Mouse (Mus musculus): ENCODE results near the gene Defb22. TPM values are rescaled to one million over a fixed set of nuclear protein-coding genes. Genes with fewer than 3 reads are reported as not detected.

Gene Defb22
- total RNA-seq (2014; fragmentation: Nextera tagmentation) (not detected in 2 replicates), total RNA-seq (2017) (not detected in 2 replicates)

DNA sequence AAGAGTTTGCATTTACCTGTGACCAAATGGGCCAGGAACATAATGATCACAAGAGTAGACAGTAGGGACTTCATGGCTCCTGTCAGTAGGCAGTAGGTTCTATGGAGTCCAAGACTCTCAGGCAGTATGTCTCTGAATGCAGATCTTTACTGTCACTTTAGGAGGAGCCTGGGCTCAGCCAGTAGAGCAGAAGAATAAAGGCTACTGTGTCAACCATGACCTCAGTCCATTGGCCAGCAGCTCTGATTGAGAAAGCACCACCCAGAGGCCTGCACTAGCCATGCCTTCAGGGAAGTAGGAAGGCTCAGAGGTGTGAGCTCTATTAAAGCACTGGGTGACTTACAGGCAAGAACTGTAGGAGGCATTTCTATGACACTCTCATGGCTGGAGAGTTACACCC lies at the start of gene Defb22:
Defb22 (minus strand) TSS at position 101 of the 400 bp plus-strand sequence.
- ATAC-seq (replicated peaks; ENCODE audit: poor library complexity, severe bottlenecking), result no peak

DNA sequence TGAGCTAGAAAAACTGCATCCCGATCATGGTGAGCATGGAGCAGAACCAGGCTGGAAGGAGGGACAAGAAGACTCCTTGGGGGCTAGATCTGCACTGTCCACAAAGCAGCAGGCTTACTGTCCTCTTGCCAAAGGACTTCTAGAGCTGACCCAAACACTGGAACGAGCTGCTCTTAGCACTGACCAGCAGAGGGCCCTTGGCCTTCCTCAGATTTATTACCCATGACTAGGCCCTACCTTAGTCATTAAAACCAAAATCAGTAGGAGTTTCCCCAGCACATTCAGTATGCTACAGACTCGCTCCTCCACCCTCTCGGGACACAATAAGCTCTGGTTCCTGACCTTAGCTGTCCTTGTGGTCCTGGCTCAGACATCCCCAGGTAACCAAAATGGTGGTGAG lies 28.0 kb upstream of the Defb22 start, which contains the start of gene Defb28:
Defb28 (plus strand) TSS at position 275 of the 400 bp plus-strand sequence.
- no peak for ATAC-seq (replicated peaks; ENCODE audit: poor library complexity, severe bottlenecking)

DNA sequence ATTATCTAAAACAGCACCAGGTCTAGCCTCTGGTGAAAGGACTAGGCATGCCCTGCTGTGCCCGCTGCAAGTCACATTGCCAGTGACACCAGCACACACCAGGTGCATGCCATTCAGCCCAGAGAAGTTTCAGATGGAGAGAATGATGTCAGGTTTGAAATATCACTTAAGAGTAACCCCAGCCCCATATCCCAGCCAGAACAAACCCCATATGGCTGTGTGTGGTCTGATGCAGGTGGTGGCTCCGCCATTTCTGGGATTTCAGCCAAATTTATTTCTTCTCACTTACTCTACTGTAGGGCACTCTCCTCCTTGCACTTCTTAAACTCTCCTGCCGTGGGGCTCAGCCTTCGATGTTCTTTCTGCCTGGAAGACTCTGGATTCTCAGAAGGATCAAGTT lies 26.1 kb upstream of the Defb22 start:
- ATAC-seq (replicated peaks; ENCODE audit: poor library complexity, severe bottlenecking), result no peak

DNA sequence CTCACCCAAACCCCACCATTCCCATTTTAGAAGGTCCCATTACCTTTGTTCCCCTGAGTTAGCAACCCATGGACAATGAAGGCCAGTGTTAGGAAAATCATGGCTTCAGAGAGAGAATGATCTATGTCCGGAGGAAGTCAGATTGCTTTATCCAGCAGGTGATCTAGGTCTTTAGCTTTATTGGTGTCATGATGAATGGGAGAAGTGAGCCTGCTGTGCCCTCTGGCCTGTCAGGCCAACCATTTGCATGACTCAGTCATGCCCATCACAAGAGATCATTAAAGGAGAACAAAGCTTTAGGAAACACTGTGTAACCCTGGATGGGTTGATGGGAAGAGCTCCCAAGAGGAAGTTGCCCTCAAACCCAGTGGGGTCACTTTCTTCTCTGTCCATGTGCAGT lies 21.7 kb upstream of the Defb22 start, which contains the start of gene Defb26:
Defb26 (minus strand) TSS at position 101 of the 400 bp plus-strand sequence.
- ATAC-seq (replicated peaks; ENCODE audit: poor library complexity, severe bottlenecking), result no peak

DNA sequence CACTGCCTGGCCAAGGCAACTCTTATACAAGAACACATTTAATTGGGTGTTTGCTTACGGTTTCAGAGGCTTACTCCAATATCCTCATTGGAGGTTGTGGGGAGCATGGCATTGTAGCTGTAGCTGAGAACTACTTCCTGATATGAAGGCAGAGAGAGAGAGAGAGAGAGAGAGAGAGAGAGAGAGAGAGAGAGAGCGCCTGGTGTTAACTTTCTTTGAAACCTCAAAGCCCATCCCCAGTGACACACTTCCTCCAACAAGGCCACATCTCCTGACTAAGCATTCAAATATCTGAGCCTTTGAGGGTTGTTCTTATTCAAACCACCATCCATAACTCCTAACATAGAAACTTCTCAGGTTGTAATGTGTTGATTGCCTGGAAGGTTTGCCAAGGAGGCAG lies 14.0 kb upstream of the Defb22 start:
- ATAC-seq (replicated peaks; ENCODE audit: poor library complexity, severe bottlenecking), result no peak; the same call in 1 of the 2 replicates

DNA sequence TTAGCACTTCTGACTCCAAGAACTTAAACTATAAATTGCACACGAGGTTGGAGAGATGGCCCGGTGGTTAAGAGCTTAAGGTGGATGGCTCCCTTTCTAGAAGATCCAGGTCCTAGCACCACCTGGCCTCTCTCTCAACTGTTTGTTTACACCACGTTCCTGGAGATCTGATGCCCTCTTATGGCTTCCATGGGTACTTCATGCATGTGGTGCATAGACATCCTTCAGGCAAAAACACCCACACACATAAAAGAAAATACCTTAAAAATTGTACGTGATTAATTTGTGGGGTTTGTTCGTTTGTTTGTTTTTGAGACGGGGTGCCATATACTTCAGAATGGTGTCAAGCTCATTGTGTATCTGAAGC lies 10.9 kb upstream of the Defb22 start:
- ATAC-seq (replicated peaks; ENCODE audit: poor library complexity, severe bottlenecking), result no peak

DNA sequence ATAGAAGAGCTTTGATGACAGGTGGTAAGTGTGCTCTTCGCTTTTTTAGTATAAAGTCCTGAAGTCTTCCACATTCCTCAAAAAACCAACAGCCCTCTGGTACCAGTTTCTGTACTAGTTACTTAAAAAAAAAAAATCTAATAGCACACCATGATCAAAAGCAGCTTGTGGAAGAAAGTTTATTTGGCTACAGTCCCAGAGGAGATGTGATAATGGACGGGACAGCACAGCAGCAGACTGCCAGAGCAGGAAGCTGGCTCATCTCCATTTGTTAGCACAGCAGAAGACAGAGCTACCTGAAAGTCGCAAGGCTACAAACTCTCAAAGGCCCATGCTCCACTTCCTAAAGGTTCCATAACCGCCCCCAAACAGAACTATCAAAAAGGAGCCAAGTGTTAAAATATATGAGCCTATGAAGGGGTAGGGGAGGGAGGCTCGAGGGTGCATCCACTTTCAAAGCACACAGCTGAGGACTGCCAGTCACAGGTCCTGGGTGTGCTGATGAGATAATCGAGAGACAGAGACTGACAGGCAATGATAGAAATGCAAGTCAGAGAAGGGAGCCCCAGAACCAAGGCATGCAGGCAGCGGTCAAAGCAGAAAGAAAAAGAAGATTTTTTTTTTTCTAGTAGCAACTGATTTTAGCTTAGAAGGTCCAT lies 10.4 kb upstream of the Defb22 start:
- ATAC-seq (replicated peaks; ENCODE audit: poor library complexity, severe bottlenecking), result no peak

DNA sequence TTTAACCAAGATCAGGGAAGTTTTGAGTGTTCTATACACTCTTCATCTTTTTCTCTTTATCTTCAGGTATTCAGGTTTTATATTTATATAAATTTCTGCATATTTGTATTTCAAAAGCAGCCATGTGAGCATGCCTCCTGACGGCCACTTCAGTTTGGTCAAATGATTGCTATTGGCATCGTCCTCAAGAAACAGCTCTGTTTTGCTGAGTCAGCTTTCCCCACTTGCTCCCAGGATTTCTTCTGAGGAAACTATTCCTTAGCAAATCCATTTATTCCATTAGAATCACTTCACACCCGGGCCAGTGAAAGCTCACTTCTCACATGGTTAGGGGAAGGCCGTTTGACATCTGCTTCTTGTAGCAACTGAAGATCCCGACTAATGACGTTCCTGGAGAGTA lies 8.1 kb upstream of the Defb22 start:
- ATAC-seq (replicated peaks; ENCODE audit: poor library complexity, severe bottlenecking), result no peak

DNA sequence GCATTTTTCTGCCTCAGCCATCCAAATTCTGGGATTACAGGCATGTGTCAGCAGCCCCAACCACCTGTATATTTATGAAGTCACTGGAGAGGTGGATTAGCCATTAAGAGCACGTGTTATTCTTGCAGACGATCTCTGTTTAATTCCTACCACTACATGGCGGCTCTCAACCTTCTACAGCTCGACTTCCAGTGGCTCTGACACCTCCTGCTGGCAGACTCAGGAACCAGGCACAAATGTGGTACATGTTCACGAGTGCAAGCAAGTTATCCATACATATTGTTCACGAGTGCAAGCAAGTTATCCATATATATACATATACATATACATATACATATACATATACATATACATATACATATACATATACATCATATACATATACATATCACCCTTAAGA lies 3.2 kb upstream of the Defb22 start:
- no peak for ATAC-seq (replicated peaks; ENCODE audit: poor library complexity, severe bottlenecking)

DNA sequence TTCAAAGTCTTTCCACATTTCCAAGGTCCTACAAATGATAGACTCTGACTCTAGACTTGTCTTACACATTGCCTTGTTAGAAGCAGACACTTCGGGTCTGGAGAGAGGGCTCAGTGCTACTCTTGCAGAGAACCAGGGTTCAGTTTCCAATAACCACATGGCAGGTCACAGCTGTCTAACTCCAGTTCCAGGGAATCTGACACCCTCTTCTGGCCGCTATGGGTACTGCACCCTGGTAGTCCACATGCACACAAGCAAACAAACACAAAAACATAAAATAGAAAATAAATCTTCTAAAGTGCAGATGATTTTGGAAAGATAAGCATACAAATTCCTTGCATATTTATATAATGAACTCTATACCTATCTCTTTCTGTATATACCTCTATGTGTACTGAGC lies 2.9 kb downstream of the Defb22 start:
- ATAC-seq (replicated peaks; ENCODE audit: poor library complexity, severe bottlenecking), result no peak

DNA sequence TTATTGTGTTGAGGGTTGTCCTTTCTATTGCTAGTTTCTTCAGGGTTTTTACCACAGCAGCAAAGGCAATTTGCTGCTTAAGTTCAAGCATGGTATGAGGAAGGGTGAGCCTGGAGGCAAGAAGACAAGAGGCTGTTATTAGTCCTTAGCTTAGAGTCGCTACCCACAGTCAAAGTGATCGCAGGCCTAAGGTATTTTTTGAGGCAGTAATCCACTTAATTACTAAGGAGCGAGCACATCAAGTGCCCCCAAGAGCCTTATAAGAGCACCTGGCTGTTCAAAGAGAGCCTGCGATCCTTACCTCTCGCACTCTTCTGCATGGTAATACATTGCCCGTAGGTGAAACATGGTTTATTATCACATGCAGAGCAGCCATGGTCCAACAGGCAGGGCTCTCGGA lies 8.2 kb downstream of the Defb22 start:
- ATAC-seq (replicated peaks; ENCODE audit: poor library complexity, severe bottlenecking), result no peak

DNA sequence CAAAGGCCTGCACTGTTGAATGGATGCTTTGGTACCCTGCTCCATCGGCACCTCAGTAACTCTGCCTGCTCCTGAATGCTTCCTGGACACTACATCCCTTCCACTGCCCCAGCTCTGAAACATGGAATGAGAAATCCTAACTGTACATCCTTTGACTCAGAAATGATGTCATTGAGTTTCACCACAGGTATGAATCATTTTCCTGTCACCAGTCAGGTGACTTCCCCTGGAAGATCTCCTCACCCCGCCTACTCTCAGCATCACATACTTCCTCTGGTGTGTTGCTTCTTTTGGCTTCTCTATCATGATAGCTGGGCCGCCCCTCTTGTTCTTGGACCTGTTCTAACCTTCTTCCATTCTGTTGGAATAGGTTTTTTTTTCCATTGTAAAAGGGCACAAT lies 9.1 kb downstream of the Defb22 start:
- peak; percentile 56 for ATAC-seq (replicated peaks; ENCODE audit: poor library complexity, severe bottlenecking)

DNA sequence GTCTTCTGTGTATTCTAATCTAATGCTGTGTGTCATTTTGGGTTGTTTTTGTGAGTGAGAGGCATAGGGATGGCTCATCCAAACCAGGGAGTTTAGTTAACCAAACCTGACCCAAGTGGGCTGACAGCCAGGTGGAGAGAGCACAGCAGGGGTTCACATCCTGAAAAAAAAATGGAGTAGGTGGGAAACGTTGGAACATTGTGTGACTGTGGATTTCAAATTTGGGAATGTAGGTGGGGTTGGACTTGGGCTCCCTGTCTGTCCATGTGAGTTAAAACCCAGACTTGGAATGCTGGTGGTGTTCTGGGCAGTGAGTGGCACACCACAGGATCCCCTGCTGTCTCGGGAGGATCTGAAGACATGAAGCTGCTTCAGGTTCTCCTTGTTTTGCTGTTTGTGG lies 13.2 kb downstream of the Defb22 start, which contains the start of gene Defb20:
Defb20 (plus strand) TSS at position 301 of the 400 bp plus-strand sequence.
- no peak for ATAC-seq (replicated peaks; ENCODE audit: poor library complexity, severe bottlenecking)

DNA sequence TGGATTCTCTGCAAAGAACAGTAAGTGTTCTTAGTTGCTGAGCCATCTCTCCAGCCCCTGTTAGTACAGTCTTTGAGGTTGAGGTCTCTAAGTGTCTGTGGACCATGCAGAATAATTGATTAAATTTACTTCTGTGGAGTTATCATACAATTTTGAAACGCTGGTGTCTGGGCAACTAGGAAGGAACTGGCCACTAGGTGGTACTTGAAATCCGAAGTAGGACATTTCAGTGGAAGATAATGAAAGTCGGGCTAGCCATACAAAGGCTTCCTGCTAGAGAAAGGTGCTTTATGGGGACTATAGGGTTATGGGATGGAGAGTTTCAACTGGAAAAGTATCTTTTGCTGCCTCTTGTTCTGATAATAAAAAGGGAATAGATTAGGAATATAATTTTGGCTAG lies 17.5 kb downstream of the Defb22 start:
- no peak for ATAC-seq (replicated peaks; ENCODE audit: poor library complexity, severe bottlenecking)

DNA sequence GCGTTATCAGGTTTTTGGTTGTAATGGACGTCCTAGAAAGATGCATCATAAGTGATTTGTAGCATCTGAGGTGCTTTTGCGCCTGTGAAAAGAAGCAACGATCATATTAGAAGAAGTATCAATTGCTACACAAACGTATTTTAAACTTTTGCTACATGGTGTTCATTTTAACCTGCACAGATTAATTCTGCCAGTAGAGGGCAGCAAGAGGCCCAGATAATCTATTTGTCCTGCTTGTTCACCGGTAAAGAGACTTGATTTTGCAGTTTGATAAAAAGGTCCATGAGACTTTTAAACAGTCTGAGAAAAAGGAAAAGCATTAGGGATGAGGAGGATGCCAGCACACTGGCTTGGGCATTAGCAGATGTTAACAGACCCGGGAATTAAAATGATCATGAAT lies 19.0 kb downstream of the Defb22 start:
- ATAC-seq (replicated peaks; ENCODE audit: poor library complexity, severe bottlenecking), result peak; percentile 44; the same call in 1 of the 2 replicates

DNA sequence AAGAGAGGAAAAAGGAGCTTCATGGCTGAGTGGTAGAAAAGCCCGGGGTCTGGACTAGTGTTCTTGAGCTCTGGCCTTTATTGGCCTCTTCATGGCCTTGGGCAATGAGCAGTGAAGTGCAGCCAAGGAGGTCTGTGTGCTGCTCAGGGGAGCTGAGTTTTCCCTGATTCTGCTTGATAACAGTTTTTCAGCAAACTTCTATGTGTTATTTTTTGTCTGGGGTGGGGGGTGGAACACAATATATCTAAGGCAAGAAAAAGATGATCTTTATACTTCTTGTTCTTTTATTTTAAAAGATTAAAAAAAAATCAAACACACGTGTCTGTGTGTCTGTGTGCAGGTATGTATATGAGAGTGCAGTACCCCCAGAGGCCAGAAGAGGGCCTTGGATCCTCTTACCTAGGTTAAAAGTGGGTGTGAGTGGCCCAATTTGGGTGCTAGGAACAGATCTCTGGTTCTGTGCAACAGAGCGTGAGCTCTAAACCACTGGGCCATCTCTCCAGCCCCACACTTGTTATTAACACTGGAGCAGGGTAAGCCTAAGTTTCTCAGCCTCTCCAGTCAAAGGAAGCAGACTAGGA lies 25.3 kb downstream of the Defb22 start, which contains the start of gene Defb23:
Defb23 (minus strand) TSS at position 51 of the 581 bp plus-strand sequence.
- ATAC-seq (replicated peaks; ENCODE audit: poor library complexity, severe bottlenecking), result no peak

DNA sequence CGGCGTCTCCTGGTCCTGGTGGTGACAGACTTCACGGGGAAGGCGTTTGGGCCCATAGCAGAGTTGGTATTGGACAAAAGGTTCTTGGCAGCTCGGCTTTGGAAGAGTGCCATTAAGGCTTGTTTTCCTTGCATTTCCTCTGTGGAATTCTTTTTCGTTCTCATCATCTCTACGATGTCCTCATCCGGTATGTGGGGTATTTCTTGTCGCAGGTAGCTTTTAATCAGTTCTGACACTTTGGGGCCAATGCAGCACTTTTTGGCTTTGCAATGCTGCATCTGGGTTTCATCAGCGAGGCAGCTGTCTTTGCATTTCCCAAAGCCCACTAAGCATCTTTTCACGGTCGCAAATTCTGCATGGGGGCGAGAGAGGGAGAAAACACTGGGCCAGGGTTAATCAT lies 30.7 kb downstream of the Defb22 start:
- no peak for ATAC-seq (replicated peaks; ENCODE audit: poor library complexity, severe bottlenecking)

DNA sequence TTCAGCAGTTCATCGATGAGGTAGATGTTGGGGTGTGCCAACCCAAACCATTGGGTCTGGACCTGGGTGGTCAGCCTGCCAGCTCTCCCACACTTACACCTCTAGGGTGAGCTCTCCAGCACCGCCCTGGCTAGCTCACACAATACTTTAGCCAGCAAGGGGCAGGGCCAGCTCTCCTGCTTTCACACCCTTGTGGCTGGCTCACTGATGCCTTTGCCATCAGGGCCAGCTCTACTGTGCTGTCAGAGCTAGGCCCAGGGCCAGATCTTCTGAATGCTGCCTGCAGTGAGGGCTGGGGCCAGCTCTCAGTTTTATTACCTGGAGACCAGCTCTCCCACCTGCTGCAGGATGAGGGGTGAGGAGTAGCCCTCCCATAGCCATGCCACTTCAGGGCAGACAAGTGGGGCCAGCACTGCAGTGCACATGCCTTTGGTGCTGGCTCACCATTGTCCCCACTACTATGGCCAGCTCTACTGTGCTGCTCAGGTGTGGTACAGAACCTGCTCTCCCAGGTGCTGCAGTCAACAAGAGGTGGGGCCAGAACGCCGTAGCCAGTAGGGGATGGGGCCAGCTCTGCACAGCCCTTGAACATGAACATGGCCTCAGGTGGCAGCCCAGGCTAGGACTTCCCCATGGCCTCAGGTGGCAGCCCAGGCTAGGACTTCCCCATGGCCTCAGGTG lies 37.7 kb downstream of the Defb22 start:
- no peak; the same call in 1 of the 2 replicates for ATAC-seq (replicated peaks; ENCODE audit: poor library complexity, severe bottlenecking)

DNA sequence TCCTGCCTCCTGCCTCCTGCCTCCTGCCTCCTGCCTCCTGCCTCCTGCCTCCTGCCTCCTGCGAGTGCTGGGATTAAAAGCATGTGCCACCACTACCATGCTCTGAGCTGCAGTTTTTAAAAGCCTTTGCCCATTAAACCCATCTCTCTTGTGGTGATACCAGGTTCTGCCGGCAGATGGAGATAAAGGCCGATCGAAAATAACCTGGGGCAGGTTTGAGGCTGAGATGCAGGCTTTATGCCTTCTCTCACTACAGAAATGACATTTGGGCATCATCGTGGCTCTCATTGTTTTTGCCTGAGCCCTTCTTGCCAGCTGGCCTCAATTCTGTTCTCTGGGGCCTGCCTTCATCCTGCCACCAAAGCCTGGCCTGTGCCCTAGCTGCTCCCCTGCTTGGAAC lies 39.7 kb downstream of the Defb22 start:
- peak; percentile 70 for ATAC-seq (replicated peaks; ENCODE audit: poor library complexity, severe bottlenecking)

DNA sequence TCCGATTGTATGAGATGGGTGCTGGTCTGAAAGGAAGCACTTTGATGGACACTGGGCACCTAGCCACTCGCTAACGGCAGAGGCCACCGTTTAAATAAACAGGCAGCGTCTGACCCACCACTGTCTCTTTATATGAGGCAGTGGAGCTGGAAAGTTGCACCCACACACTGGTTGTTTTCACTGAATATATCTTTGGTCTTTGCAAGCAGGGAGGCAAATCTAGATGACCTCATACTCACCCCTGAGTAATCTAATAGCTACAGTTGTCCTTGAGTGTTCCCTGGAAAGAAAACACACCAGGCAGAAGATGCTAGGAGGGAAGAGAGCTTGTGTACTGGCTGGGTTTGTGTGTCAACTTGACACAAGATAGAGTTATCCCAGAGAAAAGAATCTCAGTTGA lies 42.5 kb downstream of the Defb22 start:
- ATAC-seq (replicated peaks; ENCODE audit: poor library complexity, severe bottlenecking), result no peak

DNA sequence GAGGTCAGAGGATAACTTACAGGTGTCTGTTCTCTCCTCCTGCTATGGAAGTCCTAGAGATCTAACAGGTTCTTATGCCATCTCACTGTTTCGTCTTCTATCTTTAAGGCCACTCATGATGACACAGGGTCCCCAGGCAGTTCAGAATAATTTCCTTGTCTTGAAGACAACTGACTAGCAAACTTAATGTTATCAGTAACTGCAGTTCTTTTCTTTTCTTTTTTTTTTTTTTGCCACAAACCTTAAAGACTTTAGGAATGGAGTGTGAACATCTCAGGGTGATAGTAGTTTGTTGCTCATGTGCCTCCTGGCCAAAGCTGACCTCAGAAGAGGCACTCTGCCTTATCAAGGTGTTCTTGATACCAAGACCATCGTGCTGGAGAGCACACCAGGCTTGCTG lies 43.3 kb downstream of the Defb22 start:
- ATAC-seq (replicated peaks; ENCODE audit: poor library complexity, severe bottlenecking), result no peak
